Mouse (Mus musculus) neural tube, embryonic 12.5 days (tissue): Measurements from ENCODE around the gene Chac1. TPM values are rescaled to one million over a fixed set of nuclear protein-coding genes. Genes with fewer than 3 reads are reported as not detected.
A peak's percentile ranks its signal among the peaks of the same experiment; 100 is the strongest.

Experiments used
- ATAC-seq: fragments of 200-750 bp; cut with Nextera tagmentation; 2 replicates; pipeline ENCODE4 v1.8.0; 2017; ENCODE audit warnings: low read depth, mild to moderate bottlenecking, moderate TSS enrichment, moderate library complexity; ENCODE audit not compliant: low FRiP score
- H3K27ac ChIP-seq: fragments of 300-500 bp; sonication (generic); 2 replicates; pipeline ENCODE4 v1.5.1; 2016
- H3K27me3 ChIP-seq: fragments of 300-500 bp; sonication (generic); replicated peaks from 2 replicates; pipeline ENCODE4 v1.6.1; 2016; ENCODE audit warnings: mild to moderate bottlenecking
- H3K36me3 ChIP-seq: fragments of 300-500 bp; sonication (generic); 2 replicates; pipeline ENCODE4 v1.6.1; 2016; ENCODE audit warnings: mild to moderate bottlenecking
- H3K4me1 ChIP-seq: fragments of 300-500 bp; sonication (generic); 2 replicates; pipeline ENCODE4 v1.6.1; 2016
- H3K4me2 ChIP-seq: fragments of 300-500 bp; sonication (generic); replicated peaks from 2 replicates; pipeline ENCODE4 v1.6.1; 2016; ENCODE audit warnings: mild to moderate bottlenecking
- H3K4me3 ChIP-seq: fragments of 300-500 bp; sonication (generic); 2 replicates; pipeline ENCODE4 v1.5.1; 2016
- H3K9ac ChIP-seq: fragments of 300-500 bp; sonication (generic); 2 replicates; pipeline ENCODE4 v1.6.1; 2016; ENCODE audit warnings: mild to moderate bottlenecking
- H3K9me3 ChIP-seq: fragments of 300-500 bp; sonication (generic); 2 replicates; pipeline ENCODE4 v1.6.1; 2016; ENCODE audit warnings: mild to moderate bottlenecking
- WGBS: fragments of 180-500 bp; shearing (Covaris S2); methylation state at CpG from one replicate; pipeline ENCODE4 v1.1.7; 2016; 5-methylcytosine and 5-hydroxymethylcytosine counted together
- polyA plus RNA-seq: library from polyadenylated mRNA; unstranded; fragments of >200 nt; fragmentation: Nextera tagmentation; extraction: Ambion mirVana; gene quantifications from 2 replicates; pipeline ENCODE4 v1.2.1, GENCODE M21; 2016

The Chac1 gene
- polyA plus RNA-seq, 1 experiment from 2014 or later: 2.4 TPM

- WGBS: 55% methylated on average over 3 of the region's 3 CpGs
- ATAC-seq: no peak
- Histone ChIP-seq H3K36me3 (no peaks in the 10 kb centered on the region), H3K27ac (no peak overlapping the region), H3K4me2 (no peak overlapping the region), H3K9ac (no peak overlapping the region), H3K27me3 (peaks cover 88% of the 10 kb centered on the region), H3K9me3 (no peaks in the 10 kb centered on the region), H3K4me1 (peaks cover 39% of the 10 kb centered on the region), H3K4me3 (no peak overlapping the region)
These were observed 21.8 kb upstream of the Chac1 start for GRCm38 (mm10) chr2:119329123-119329817.

- no peaks in the 10 kb centered on the region for H3K36me3 ChIP-seq
- H3K27me3 ChIP-seq: peaks cover 73% of the 10 kb centered on the region
- 90% methylated on average over 8 of the region's 8 CpGs for whole genome bisulfite sequencing
- no peaks in the 10 kb centered on the region for H3K9me3 ChIP-seq
- H3K4me3 ChIP-seq: no peak overlapping the region
- no peak overlapping the region for H3K27ac ChIP-seq
- H3K4me1 ChIP-seq: peaks cover 26% of the 10 kb centered on the region
- H3K4me2 ChIP-seq: no peak overlapping the region
- ATAC-seq: no peak
- H3K9ac ChIP-seq: no peak overlapping the region
These were observed 20.2 kb upstream of the Chac1 start for GRCm38 (mm10) chr2:119330795-119331194.

- Histone ChIP-seq H3K9ac (no peak overlapping the region), H3K36me3 (no peaks in the 10 kb centered on the region), H3K4me3 (no peak overlapping the region), H3K9me3 (no peaks in the 10 kb centered on the region), H3K4me2 (no peak overlapping the region), H3K27me3 (peaks cover 62% of the 10 kb centered on the region), H3K4me1 (peaks cover 14% of the 10 kb centered on the region), H3K27ac (no peak overlapping the region)
- WGBS: 75% methylated on average over 24 of the region's 24 CpGs
- ATAC-seq: no peak
These were observed 18.8 kb upstream of the Chac1 start for GRCm38 (mm10) chr2:119332177-119332661.

- WGBS: 82% methylated on average over 1 of the region's 1 CpGs
- no peak overlapping the region for H3K4me3 ChIP-seq
- H3K36me3 ChIP-seq: no peaks in the 10 kb centered on the region
- no peak overlapping the region for H3K27ac ChIP-seq
- no peak overlapping the region for H3K4me2 ChIP-seq
- peaks cover 43% of the 10 kb centered on the region for H3K27me3 ChIP-seq
- ATAC-seq: no peak
- H3K9ac ChIP-seq: no peak overlapping the region
- H3K4me1 ChIP-seq: peaks cover 14% of the 10 kb centered on the region
- H3K9me3 ChIP-seq: no peaks in the 10 kb centered on the region
These were observed 16.9 kb upstream of the Chac1 start for GRCm38 (mm10) chr2:119334135-119334534.

- H3K27me3 ChIP-seq: peaks cover 34% of the 10 kb centered on the region
- H3K4me2 ChIP-seq: no peak overlapping the region
- ATAC-seq: no peak
- H3K27ac ChIP-seq: no peak overlapping the region
- H3K36me3 ChIP-seq: no peaks in the 10 kb centered on the region
- H3K4me1 ChIP-seq: peaks cover 7% of the 10 kb centered on the region
- no peaks in the 10 kb centered on the region for H3K9me3 ChIP-seq
- 74% methylated on average over 7 of the region's 7 CpGs for WGBS
- no peak overlapping the region for H3K4me3 ChIP-seq
- H3K9ac ChIP-seq: no peak overlapping the region
These were observed 16.0 kb upstream of the Chac1 start for GRCm38 (mm10) chr2:119334964-119335525.

GRCm38 (mm10) chr2:119335535-119335934 lies 15.5 kb upstream of the Chac1 start:
- H3K27ac ChIP-seq: no peak overlapping the region
- no peak overlapping the region for H3K4me3 ChIP-seq
- no peaks in the 10 kb centered on the region for H3K36me3 ChIP-seq
- ATAC-seq: no peak
- H3K9me3 ChIP-seq: no peaks in the 10 kb centered on the region
- H3K9ac ChIP-seq: no peak overlapping the region
- 88% methylated on average over 1 of the region's 1 CpGs for WGBS
- peaks cover 7% of the 10 kb centered on the region for H3K4me1 ChIP-seq
- H3K4me2 ChIP-seq: no peak overlapping the region
- H3K27me3 ChIP-seq: peaks cover 31% of the 10 kb centered on the region

- Histone ChIP-seq H3K36me3 (no peaks in the 10 kb centered on the region), H3K27me3 (peaks cover 26% of the 10 kb centered on the region), H3K4me2 (no peak overlapping the region), H3K27ac (no peak overlapping the region), H3K9ac (no peak overlapping the region), H3K4me1 (peaks cover 7% of the 10 kb centered on the region), H3K9me3 (no peaks in the 10 kb centered on the region), H3K4me3 (no peak overlapping the region)
- ATAC-seq: no peak
- 68% methylated on average over 2 of the region's 2 CpGs for WGBS
These were observed 15.0 kb upstream of the Chac1 start for GRCm38 (mm10) chr2:119336002-119336401.

- no peak for ATAC-seq
- Histone ChIP-seq H3K36me3 (no peaks in the 10 kb centered on the region), H3K4me2 (no peak overlapping the region), H3K9me3 (no peaks in the 10 kb centered on the region), H3K27me3 (peaks cover 22% of the 10 kb centered on the region), H3K9ac (no peak overlapping the region), H3K4me1 (peaks cover 7% of the 10 kb centered on the region), H3K27ac (no peak overlapping the region), H3K4me3 (no peak overlapping the region)
- 77% methylated on average over 10 of the region's 10 CpGs for WGBS
These were observed 14.6 kb upstream of the Chac1 start for GRCm38 (mm10) chr2:119336470-119336869.

GRCm38 (mm10) chr2:119337425-119338265 lies 13.4 kb upstream of the Chac1 start:
- H3K9me3 ChIP-seq: no peaks in the 10 kb centered on the region
- H3K4me2 ChIP-seq: peak overlapping the region; percentile 88
- peak; percentile 84 for ATAC-seq
- WGBS: 10% methylated on average over 53 of the region's 60 CpGs
- no peak overlapping the region for H3K27ac ChIP-seq
- H3K27me3 ChIP-seq: peaks cover 10% of the 10 kb centered on the region
- H3K36me3 ChIP-seq: no peaks in the 10 kb centered on the region
- H3K4me3 ChIP-seq: peak overlapping the region; percentile 62
- H3K9ac ChIP-seq: peak overlapping the region; percentile 80
- H3K4me1 ChIP-seq: peaks cover 7% of the 10 kb centered on the region

GRCm38 (mm10) chr2:119344537-119345138 lies 6.4 kb upstream of the Chac1 start:
- H3K27me3 ChIP-seq: no peaks in the 10 kb centered on the region
- no peaks in the 10 kb centered on the region for H3K4me1 ChIP-seq
- no peaks in the 10 kb centered on the region for H3K9me3 ChIP-seq
- no peak overlapping the region for H3K9ac ChIP-seq
- no peak overlapping the region for H3K4me2 ChIP-seq
- no peaks in the 10 kb centered on the region for H3K36me3 ChIP-seq
- no peak for ATAC-seq
- H3K27ac ChIP-seq: no peak overlapping the region
- H3K4me3 ChIP-seq: no peak overlapping the region
- WGBS: 56% methylated on average over 6 of the region's 6 CpGs

- no peaks in the 10 kb centered on the region for H3K9me3 ChIP-seq
- 90% methylated on average over 8 of the region's 8 CpGs for WGBS
- no peak overlapping the region for H3K4me3 ChIP-seq
- H3K9ac ChIP-seq: no peak overlapping the region
- peaks cover 12% of the 10 kb centered on the region for H3K4me1 ChIP-seq
- peaks cover 22% of the 10 kb centered on the region for H3K27me3 ChIP-seq
- no peak for ATAC-seq
- H3K36me3 ChIP-seq: no peaks in the 10 kb centered on the region
- no peak overlapping the region for H3K27ac ChIP-seq
- H3K4me2 ChIP-seq: no peak overlapping the region
These were observed 2.7 kb downstream of the Chac1 start for GRCm38 (mm10) chr2:119353707-119354106.

- peaks cover 12% of the 10 kb centered on the region for H3K4me1 ChIP-seq
- WGBS: 89% methylated on average over 3 of the region's 3 CpGs
- no peak overlapping the region for H3K4me3 ChIP-seq
- ATAC-seq: no peak
- H3K9me3 ChIP-seq: no peaks in the 10 kb centered on the region
- no peak overlapping the region for H3K4me2 ChIP-seq
- no peak overlapping the region for H3K9ac ChIP-seq
- peaks cover 19% of the 10 kb centered on the region for H3K27me3 ChIP-seq
- H3K36me3 ChIP-seq: no peaks in the 10 kb centered on the region
- H3K27ac ChIP-seq: no peak overlapping the region
These were observed 4.1 kb downstream of the Chac1 start for GRCm38 (mm10) chr2:119355089-119355488.
